Mouse (Mus musculus) liver, postnatal 0 days (tissue): ENCODE measurements around the gene Cideb. TPM values are rescaled to one million over a fixed set of nuclear protein-coding genes. Genes with fewer than 3 reads are reported as not detected.

Experiments
- ATAC-seq: fragments of 200-750 bp; cut with Nextera tagmentation; 2 replicates; pipeline ENCODE4 v1.8.0; 2017; ENCODE audit warnings: mild to moderate bottlenecking, moderate library complexity
- DNase-seq: peaks from one replicate; pipeline ENCODE4 v3.0.0-alpha.2; 2016
- H3K27ac ChIP-seq: fragments of 300-500 bp; sonication (generic); 2 replicates; pipeline ENCODE4 v1.5.1; 2014; ENCODE audit warnings: antibody characterized with exemption, moderate library complexity, mild to moderate bottlenecking, low read depth
- H3K27me3 ChIP-seq: fragments of 300-500 bp; sonication (generic); 2 replicates; pipeline ENCODE4 v1.6.1; 2014; ENCODE audit warnings: low read length, control low read depth, mixed read lengths; ENCODE audit not compliant: insufficient read depth
- H3K36me3 ChIP-seq: fragments of 300-500 bp; sonication (generic); replicated peaks from 2 replicates; pipeline ENCODE4 v1.6.1; 2014; ENCODE audit warnings: mild to moderate bottlenecking, control low read depth, low read length, moderate library complexity, mixed read lengths; ENCODE audit not compliant: insufficient read depth
- H3K4me1 ChIP-seq: fragments of 300-500 bp; sonication (generic); 2 replicates; pipeline ENCODE4 v1.6.1; 2014; ENCODE audit warnings: antibody characterized with exemption, mild to moderate bottlenecking, control low read depth; ENCODE audit not compliant: insufficient read depth
- H3K4me2 ChIP-seq: fragments of 300-500 bp; sonication (generic); 2 replicates; pipeline ENCODE4 v1.6.1; 2014; ENCODE audit warnings: low read depth, mild to moderate bottlenecking, low read length, moderate library complexity, mixed read lengths
- H3K4me3 ChIP-seq: fragments of 300-500 bp; sonication (generic); 2 replicates; pipeline ENCODE4 v1.5.1; 2014; ENCODE audit warnings: low read depth, low read length
- H3K9ac ChIP-seq: fragments of 300-500 bp; sonication (generic); replicated peaks from 2 replicates; pipeline ENCODE4 v1.6.1; 2014; ENCODE audit warnings: mild to moderate bottlenecking, moderate library complexity
- H3K9me3 ChIP-seq: fragments of 300-500 bp; sonication (generic); 2 replicates; pipeline ENCODE4 v1.6.1; 2016; ENCODE audit warnings: mild to moderate bottlenecking, control low read depth, low read length, mixed read lengths
- CTCF ChIP-seq: sonication (generic); IDR thresholded peaks from 2 replicates; pipeline ENCODE4 v1.5.1; 2016; ENCODE audit warnings: antibody characterized with exemption, low read depth
- EP300 ChIP-seq: IDR thresholded peaks from 2 replicates; pipeline ENCODE4 v1.6.1; 2016; ENCODE audit warnings: antibody characterized with exemption, low read depth, mild to moderate bottlenecking
- WGBS: fragments of 180-500 bp; shearing (Covaris S2); extraction: QIAGEN DNeasy Blood & Tissue Kit; methylation state at CpG from one replicate; pipeline ENCODE4 v1.1.7; 2014; ENCODE audit not compliant: insufficient replicate concordance; 5-methylcytosine and 5-hydroxymethylcytosine counted together
- polyA plus RNA-seq: library from polyadenylated mRNA; unstranded; fragments of >200 nt; fragmentation: Nextera tagmentation; extraction: Ambion mirVana; gene quantifications from 2 replicates; pipeline ENCODE4 v1.2.1, GENCODE M21; 2015

Cideb gene
- polyA plus RNA-seq, 1 experiment from 2014 or later: 191 TPM

DNA sequence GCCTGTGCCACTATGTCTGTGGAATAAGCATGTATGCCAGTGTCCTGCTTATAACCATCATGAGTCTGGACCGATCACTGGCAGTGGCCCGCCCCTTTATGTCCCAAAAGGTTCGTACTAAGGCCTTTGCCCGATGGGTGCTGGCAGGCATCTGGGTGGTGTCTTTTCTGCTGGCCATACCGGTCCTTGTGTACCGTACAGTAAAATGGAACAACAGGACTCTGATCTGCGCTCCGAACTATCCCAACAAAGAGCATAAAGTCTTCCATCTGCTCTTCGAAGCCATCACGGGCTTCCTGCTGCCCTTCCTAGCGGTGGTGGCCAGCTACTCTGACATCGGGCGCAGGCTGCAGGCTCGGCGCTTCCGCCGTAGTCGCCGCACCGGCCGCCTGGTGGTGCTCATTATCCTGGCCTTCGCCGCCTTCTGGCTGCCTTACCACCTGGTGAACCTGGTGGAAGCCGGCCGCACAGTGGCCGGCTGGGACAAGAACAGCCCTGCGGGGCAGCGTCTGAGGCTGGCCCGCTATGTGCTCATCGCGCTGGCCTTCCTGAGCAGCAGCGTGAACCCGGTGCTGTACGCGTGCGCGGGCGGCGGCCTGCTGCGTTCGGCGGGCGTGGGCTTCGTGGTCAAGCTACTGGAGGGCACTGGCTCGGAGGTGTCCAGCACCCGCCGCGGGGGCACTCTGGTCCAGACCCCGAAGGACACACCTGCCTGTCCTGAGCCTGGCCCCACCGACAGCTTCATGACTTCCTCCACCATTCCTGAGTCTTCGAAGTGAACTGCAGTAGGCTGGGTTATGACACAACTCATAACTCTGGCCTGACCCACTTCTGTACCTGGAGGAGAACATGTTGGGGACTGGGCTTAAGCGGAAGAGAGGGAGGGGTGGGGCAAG, 9.5 kb upstream of the Cideb start:
- Histone ChIP-seq H3K27ac (no peak overlapping the region; the same call in 1 of the 2 replicates), H3K36me3 (no peaks in the 10 kb centered on the region), H3K4me1 (peaks cover 14% of the 10 kb centered on the region), H3K4me2 (peak overlapping the region; percentile 68), H3K4me3 (peak overlapping the region; percentile 41), H3K27me3 (peaks cover 14% of the 10 kb centered on the region; the same call in 1 of the 2 replicates), H3K9ac (peak overlapping the region; percentile 59), H3K9me3 (no peaks in the 10 kb centered on the region)
- peak; percentile 71 for ATAC-seq
- TF ChIP-seq EP300 (no peak), CTCF (peak; percentile 62)
- 10% methylated on average over 52 of the region's 52 CpGs for WGBS
- DNase-seq: peak; percentile 71

DNA sequence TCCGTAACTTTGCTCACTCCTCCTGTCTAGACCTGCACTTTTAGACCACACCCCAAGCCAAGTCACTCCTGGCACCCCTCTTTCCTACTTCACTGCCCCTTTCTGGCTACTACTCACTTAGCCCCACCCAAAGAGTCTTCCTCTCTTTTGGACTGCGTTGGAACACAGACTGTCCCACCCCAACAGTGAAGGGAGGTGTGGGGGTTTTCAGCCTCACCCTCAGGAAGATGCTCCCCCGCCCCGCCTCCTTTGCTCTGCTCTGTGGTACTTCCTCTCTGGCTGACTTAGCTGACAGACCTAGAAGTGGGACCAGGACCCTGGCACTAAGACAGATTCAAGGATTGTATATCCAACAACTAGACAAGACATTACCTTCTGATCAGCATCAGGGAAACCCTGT, 7.4 kb upstream of the Cideb start, which contains the start of gene Ltb4r1:
Gene Ltb4r1 (plus strand): TSS at position 267 of the 400 bp plus-strand sequence.
- peak within 1 kb of the TSS; percentile 14 for H3K4me3 ChIP-seq
- no peak within 1 kb of the TSS for H3K9ac ChIP-seq
- H3K36me3 ChIP-seq: no peaks in the 10 kb centered on the region
- 30% methylated on average over 4 of the region's 4 CpGs for WGBS
- no peaks in the 10 kb centered on the region for H3K9me3 ChIP-seq
- DNase-seq (peak; percentile 48), ATAC-seq (no peak)
- H3K27ac ChIP-seq: peak within 1 kb of the TSS; percentile 69
- H3K27me3 ChIP-seq: peaks cover 31% of the 10 kb centered on the region
- TF ChIP-seq CTCF (no peak), EP300 (no peak)
- H3K4me1 ChIP-seq: peaks cover 26% of the 10 kb centered on the region
- peak within 1 kb of the TSS; percentile 42 for H3K4me2 ChIP-seq

DNA sequence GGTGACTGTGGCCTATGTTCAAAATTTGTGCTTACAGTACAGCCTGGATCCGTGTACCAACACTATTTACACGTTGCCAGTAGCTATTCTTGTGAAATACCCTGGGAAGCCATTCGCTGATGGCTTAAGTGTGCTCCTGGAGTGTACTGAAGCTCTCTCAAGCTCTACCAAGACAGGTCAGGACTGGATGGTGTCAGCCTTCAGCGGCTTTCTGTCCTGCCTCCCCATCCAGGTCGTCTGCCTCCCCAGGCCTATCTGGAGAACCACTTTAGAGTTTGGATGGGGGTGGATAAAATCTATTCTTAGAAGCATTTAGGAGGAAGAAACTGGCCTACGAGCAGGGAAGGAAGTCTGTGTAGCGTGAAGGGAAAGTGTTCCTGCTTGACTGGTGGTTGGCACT, 4.9 kb upstream of the Cideb start:
- H3K4me3 ChIP-seq: no peak overlapping the region
- 25% methylated on average over 7 of the region's 7 CpGs for whole genome bisulfite sequencing
- H3K27me3 ChIP-seq: peaks cover 23% of the 10 kb centered on the region
- H3K9me3 ChIP-seq: no peaks in the 10 kb centered on the region
- H3K9ac ChIP-seq: peak overlapping the region; percentile 67
- peak overlapping the region; percentile 88; the same call in 1 of the 2 replicates for H3K4me2 ChIP-seq
- ATAC-seq: peak; percentile 6; the same call in 1 of the 2 replicates
- H3K27ac ChIP-seq: peak overlapping the region; percentile 69
- peaks cover 30% of the 10 kb centered on the region for H3K4me1 ChIP-seq
- no peak for TF ChIP-seq CTCF
- TF ChIP-seq EP300: no peak
- no peak for DNase-seq
- no peaks in the 10 kb centered on the region for H3K36me3 ChIP-seq

DNA sequence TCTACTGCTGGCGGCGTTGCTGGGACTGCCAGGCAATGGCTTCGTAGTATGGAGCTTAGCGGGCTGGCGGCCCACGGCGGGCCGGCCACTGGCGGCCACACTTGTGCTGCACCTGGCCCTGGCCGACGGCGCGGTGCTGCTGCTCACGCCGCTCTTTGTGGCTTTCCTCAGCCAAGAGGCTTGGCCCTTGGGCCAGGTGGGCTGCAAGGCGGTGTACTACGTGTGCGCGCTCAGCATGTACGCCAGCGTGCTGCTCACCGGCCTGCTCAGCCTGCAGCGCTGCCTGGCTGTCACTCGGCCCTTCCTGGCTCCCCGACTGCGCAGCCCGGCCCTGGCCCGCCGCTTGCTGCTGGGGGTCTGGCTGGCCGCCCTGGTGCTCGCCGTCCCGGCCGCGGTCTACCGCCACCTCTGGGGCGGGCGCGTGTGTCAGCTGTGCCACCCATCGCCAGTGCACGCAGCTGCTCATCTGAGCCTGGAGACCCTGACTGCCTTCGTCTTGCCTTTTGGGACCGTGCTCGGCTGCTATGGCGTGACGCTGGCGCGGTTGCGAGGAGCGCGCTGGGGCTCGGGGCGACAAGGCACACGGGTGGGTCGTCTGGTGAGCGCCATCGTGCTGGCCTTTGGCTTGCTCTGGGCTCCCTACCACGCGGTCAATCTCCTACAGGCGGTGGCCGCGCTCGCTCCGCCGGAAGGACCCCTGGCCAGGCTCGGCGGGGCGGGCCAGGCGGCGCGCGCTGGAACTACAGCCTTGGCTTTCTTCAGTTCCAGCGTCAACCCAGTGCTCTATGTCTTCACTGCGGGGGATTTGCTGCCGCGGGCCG, 4.0 kb upstream of the Cideb start:
- Histone ChIP-seq H3K4me1 (peaks cover 26% of the 10 kb centered on the region), H3K9ac (peak overlapping the region; percentile 67), H3K4me3 (peak overlapping the region; percentile 51), H3K27me3 (peaks cover 18% of the 10 kb centered on the region), H3K36me3 (no peaks in the 10 kb centered on the region), H3K27ac (peak overlapping the region; percentile 69), H3K9me3 (no peaks in the 10 kb centered on the region), H3K4me2 (peak overlapping the region; percentile 88)
- ATAC-seq: peak; percentile 26
- WGBS: 2% methylated on average over 69 of the region's 77 CpGs
- peak; percentile 50 for DNase-seq
- TF ChIP-seq EP300 (no peak), CTCF (peak; percentile 30)

DNA sequence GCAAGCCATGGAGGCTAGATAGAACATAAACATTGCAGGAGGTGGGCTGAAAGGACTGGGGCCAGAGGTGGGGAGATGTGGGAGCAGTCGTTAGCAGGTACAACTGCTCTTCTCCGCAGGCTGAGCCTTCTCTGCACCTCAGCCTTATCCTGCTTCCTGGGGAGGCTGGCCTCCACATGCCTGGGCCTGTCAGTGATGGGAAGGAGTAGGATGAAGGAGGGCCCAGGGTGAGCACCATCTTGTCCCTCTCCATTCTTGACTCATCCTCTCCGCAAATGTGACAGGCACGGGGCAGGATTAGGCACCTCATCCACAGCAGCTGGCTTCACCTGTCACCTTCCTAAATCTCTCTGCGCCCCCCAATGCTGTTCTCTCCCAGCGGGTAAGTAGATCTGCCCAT, 2.9 kb upstream of the Cideb start, which contains the start of gene Ltb4r2:
Gene Ltb4r2 (plus strand): TSS at position 266 of the 400 bp plus-strand sequence.
- Histone ChIP-seq H3K4me2 (peak within 1 kb of the TSS; percentile 88), H3K9me3 (no peaks in the 10 kb centered on the region), H3K36me3 (0 out of 2 replicates have a peak, but pooled peaks cover under 1% of the 10 kb centered on the region), H3K27me3 (peaks cover 17% of the 10 kb centered on the region; the same call in 1 of the 2 replicates), H3K4me1 (peaks cover 28% of the 10 kb centered on the region), H3K4me3 (peak within 1 kb of the TSS; percentile 51), H3K9ac (peak within 1 kb of the TSS; percentile 67), H3K27ac (peak within 1 kb of the TSS; percentile 69)
- 74% methylated on average over 6 of the region's 6 CpGs for WGBS
- ATAC-seq (no peak), DNase-seq (no peak)
- TF ChIP-seq CTCF (no peak), EP300 (no peak)
